Mouse (Mus musculus): ENCODE data around the gene Alms1.

GRCm38 (mm10) chr6:85624511-85624910, 37.2 kb downstream of the Alms1 start:
- no peak for TF ChIP-seq CTCF (IDR thresholded peaks at IDR 0.05; ENCODE audit: borderline replicate concordance, insufficient read depth, low read length)
- TF ChIP-seq POLR2A (IDR thresholded peaks at IDR 0.05; ENCODE audit: low read depth, low read length) = no peak

Data from embryonic fibroblast, embryonic 13.5 days (primary cell).